In the genomic region with DNA sequence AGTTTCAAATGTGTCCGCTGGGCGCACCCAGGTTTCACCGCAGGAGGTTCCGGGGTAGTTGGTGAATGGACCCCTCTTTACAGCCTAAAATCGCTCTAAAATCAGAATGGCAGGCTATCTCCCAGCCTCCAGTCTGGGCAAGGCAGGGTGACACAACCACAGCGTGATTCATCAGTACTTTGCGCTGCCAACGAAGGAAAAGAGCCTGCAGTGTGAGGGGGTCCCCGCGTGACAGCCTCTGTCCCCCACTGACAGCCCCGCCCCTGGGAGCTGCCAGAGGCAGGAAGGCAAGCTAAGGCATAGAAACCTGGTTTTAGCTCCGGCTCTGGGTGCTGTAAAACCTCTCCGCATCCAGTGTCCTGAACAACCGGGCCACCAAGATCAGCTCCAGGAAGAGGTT, we compare ENCODE assay signal across 8 mouse cellular contexts. TPM values are rescaled to one million over a fixed set of nuclear protein-coding genes. Genes with fewer than 3 reads are reported as not detected.
A peak's percentile ranks its signal among the peaks of the same experiment; 100 is the strongest.
DNase-seq lines count a peak whose midpoint lies in the region; ATAC-seq and TF ChIP-seq lines count a peak whose summit lies in the region.

No protein-coding gene starts in this region.

- TF ChIP-seq CTCF in liver, postnatal 0 days (IDR thresholded peaks at IDR 0.05; ENCODE audit: low read depth), result no peak

- H3K4me3 ChIP-seq in kidney, embryonic 14.5 days (ENCODE audit: low read length), result peak overlapping the region; percentile 54
- peak overlapping the region; percentile 60 for H3K4me3 ChIP-seq in heart, embryonic 16.5 days (ENCODE audit: low read length)
- H3K4me3 ChIP-seq in liver, postnatal 0 days (ENCODE audit: low read depth, low read length), result peak overlapping the region; percentile 61
- H3K4me3 ChIP-seq in neural tube, embryonic 13.5 days, result peak overlapping the region; percentile 45

- peak overlapping the region; percentile 45; the same call in 1 of the 2 replicates for H3K9ac ChIP-seq in kidney, embryonic 14.5 days (ENCODE audit: low read depth, low read length)
- peak overlapping the region; percentile 63 for H3K9ac ChIP-seq in heart, embryonic 16.5 days (ENCODE audit: low read length)
- peak overlapping the region; percentile 68 for H3K9ac ChIP-seq in liver, postnatal 0 days (replicated peaks)
- peak overlapping the region; percentile 71 for H3K9ac ChIP-seq in neural tube, embryonic 13.5 days

- TF ChIP-seq EP300 in liver, postnatal 0 days (IDR thresholded peaks at IDR 0.05; ENCODE audit: low read depth), result no peak

- ATAC-seq in kidney, embryonic 14.5 days (ENCODE audit: low FRiP score, low TSS enrichment), result no peak
- ATAC-seq in heart, embryonic 16.5 days (replicated peaks; ENCODE audit: extremely low read depth, insufficient read depth, low FRiP score), result no peak
- peak; percentile 24; the same call in 1 of the 2 replicates for ATAC-seq in liver, postnatal 0 days
- ATAC-seq in neural tube, embryonic 13.5 days (ENCODE audit: low read depth), result peak; percentile 15; the same call in 1 of the 2 replicates

- peaks cover 28% of the 10 kb centered on the region for H3K4me1 ChIP-seq in kidney, embryonic 14.5 days (ENCODE audit: control insufficient read depth, insufficient read depth, low read length)
- peaks cover 14% of the 10 kb centered on the region for H3K4me1 ChIP-seq in heart, embryonic 16.5 days (ENCODE audit: control insufficient read depth, insufficient read depth, low read length)
- H3K4me1 ChIP-seq in liver, postnatal 0 days (ENCODE audit: insufficient read depth), result peaks cover 44% of the 10 kb centered on the region
- H3K4me1 ChIP-seq in neural tube, embryonic 13.5 days (replicated peaks), result peaks cover 32% of the 10 kb centered on the region

- DNase-seq in kidney, adult 9 months, result no peak
- peak; percentile 47 to 50 for DNase-seq in adrenal gland, postnatal 36 days
- DNase-seq in liver, postnatal 0 days, result peak; percentile 28
- DNase-seq in gastrocnemius, postnatal 4 days (ENCODE audit: low spot score in 2 of 2), result no peak
- DNase-seq in left cerebral cortex, adult 11 months (ENCODE audit: low spot score), result no peak

- WGBS in kidney, embryonic 14.5 days, result 4% methylated on average over 14 of the region's 14 CpGs
- 7% methylated on average over 14 of the region's 14 CpGs for WGBS in heart, embryonic 16.5 days
- WGBS in liver, postnatal 0 days (ENCODE audit: insufficient replicate concordance), result 3% methylated on average over 14 of the region's 14 CpGs
- 5% methylated on average over 14 of the region's 14 CpGs for WGBS in neural tube, embryonic 13.5 days

- H3K36me3 ChIP-seq in kidney, embryonic 14.5 days (ENCODE audit: control insufficient read depth, insufficient read depth, low read length), result no peaks in the 10 kb centered on the region
- H3K36me3 ChIP-seq in heart, embryonic 16.5 days (ENCODE audit: control insufficient read depth, insufficient read depth), result no peaks in the 10 kb centered on the region
- H3K36me3 ChIP-seq in liver, postnatal 0 days (replicated peaks; ENCODE audit: insufficient read depth, low read length), result no peaks in the 10 kb centered on the region
- no peaks in the 10 kb centered on the region for H3K36me3 ChIP-seq in neural tube, embryonic 13.5 days

- peak overlapping the region; percentile 100 for H3K4me2 ChIP-seq in kidney, embryonic 14.5 days (replicated peaks; ENCODE audit: low read depth, low read length)
- peak overlapping the region; percentile 95 for H3K4me2 ChIP-seq in heart, embryonic 16.5 days (ENCODE audit: low read depth, low read length)
- H3K4me2 ChIP-seq in liver, postnatal 0 days (ENCODE audit: low read depth, low read length), result peak overlapping the region; percentile 99
- peak overlapping the region; percentile 98 for H3K4me2 ChIP-seq in neural tube, embryonic 13.5 days

- no peaks in the 10 kb centered on the region for H3K9me3 ChIP-seq in kidney, embryonic 14.5 days (ENCODE audit: control insufficient read depth, low read length)
- H3K9me3 ChIP-seq in heart, embryonic 16.5 days (replicated peaks; ENCODE audit: control insufficient read depth, low read length), result no peaks in the 10 kb centered on the region
- no peaks in the 10 kb centered on the region for H3K9me3 ChIP-seq in liver, postnatal 0 days (ENCODE audit: low read length)
- no peaks in the 10 kb centered on the region for H3K9me3 ChIP-seq in neural tube, embryonic 13.5 days

- peaks cover 17% of the 10 kb centered on the region for H3K27me3 ChIP-seq in kidney, embryonic 14.5 days (ENCODE audit: control insufficient read depth, insufficient read depth, low read length)
- peaks cover 15% of the 10 kb centered on the region for H3K27me3 ChIP-seq in heart, embryonic 16.5 days (ENCODE audit: control insufficient read depth, insufficient read depth, low read length)
- H3K27me3 ChIP-seq in liver, postnatal 0 days (ENCODE audit: insufficient read depth, low read length), result peaks cover 34% of the 10 kb centered on the region
- H3K27me3 ChIP-seq in neural tube, embryonic 13.5 days, result peaks cover 89% of the 10 kb centered on the region

- no peak overlapping the region for H3K27ac ChIP-seq in kidney, embryonic 14.5 days (ENCODE audit: low read depth, low read length)
- no peak overlapping the region for H3K27ac ChIP-seq in heart, embryonic 16.5 days (ENCODE audit: low read length)
- no peak overlapping the region for H3K27ac ChIP-seq in liver, postnatal 0 days (ENCODE audit: low read depth)
- no peak overlapping the region for H3K27ac ChIP-seq in neural tube, embryonic 13.5 days (replicated peaks)

RNA-seq across cellular contexts. Expression of gene Cd247, which starts 56.9 kb away (rescaled TPM):
- 0.88 and 1.2 TPM in 2 replicates for polyA plus RNA-seq in kidney, embryonic 14.5 days (2014; fragmentation: Nextera tagmentation; extraction: Ambion mirVana)
- total RNA-seq in adrenal gland, postnatal 36 days (2021), result under 1 TPM; 0.30 to 0.46 TPM
- polyA plus RNA-seq in heart, embryonic 16.5 days (2015; fragmentation: Nextera tagmentation; extraction: Ambion mirVana), result 3.9 and 12.8 TPM in 2 replicates
- 0.13 and 0.43 TPM in 2 replicates for polyA plus RNA-seq in liver, postnatal 0 days (2015; fragmentation: Nextera tagmentation; extraction: Ambion mirVana)
- polyA plus RNA-seq in neural tube, embryonic 13.5 days (2015; fragmentation: Nextera tagmentation; extraction: Ambion mirVana), result 0.60 and 0.99 TPM in 2 replicates
- 1 to 10 TPM in 1 of 2 experiments, under 1 TPM in 1; 0.70 to 1.1 TPM for total RNA-seq in gastrocnemius, postnatal 4 days (2021)

Comparison
In these comparisons a context has a peak if more than half of its experiments do, and no peak if none do; other contexts are left out.
1. ATAC-seq: peak in liver, postnatal 0 days (single experiment) and neural tube, embryonic 13.5 days (single experiment); none in kidney, embryonic 14.5 days (single experiment) and heart, embryonic 16.5 days (single experiment).
2. DNase-seq: peak in adrenal gland, postnatal 36 days (2 of 2) and liver, postnatal 0 days (single experiment); none in kidney, adult 9 months (single experiment), gastrocnemius, postnatal 4 days (0 of 2) and left cerebral cortex, adult 11 months (single experiment).
3. Peak in every context shown above with its lines, with median percentiles within 50 percentile points of each other: H3K4me2 ChIP-seq, H3K4me3 ChIP-seq and H3K9ac ChIP-seq.